Mouse (Mus musculus): ENCODE measurements around the gene Mospd1.

Mospd1 gene

GRCm38 (mm10) chrX:53370366-53370740, at the start of gene Mospd1:
TSS of gene Mospd1 (minus strand) at chrX:53370502.
- DNase-seq (ENCODE audit: low read depth) = peak; percentile 69

GRCm38 (mm10) chrX:53386362-53386761, 16.1 kb upstream of the Mospd1 start:
- DNase-seq (ENCODE audit: low read depth) = no peak

DNA sequence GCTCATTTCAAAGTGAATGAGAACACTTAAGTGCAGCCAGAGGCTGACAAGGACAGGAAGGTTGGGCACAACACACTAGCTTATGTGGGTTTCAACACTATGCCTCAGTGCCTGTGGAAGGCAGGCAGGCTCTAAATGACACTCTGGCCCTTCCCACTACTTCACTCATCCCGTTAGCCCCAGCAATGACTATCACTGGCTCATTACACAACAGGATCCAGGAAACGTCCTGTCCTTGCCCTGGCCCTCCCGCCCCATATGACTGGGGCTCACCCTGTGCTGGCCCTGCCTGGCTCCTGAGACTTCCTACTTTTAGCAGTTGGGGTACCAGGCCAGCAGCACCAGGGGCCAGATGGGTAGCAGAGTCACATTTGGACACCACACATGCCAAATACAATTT, 12.8 kb upstream of the Mospd1 start:
- no peak for DNase-seq (ENCODE audit: low read depth)

DNA sequence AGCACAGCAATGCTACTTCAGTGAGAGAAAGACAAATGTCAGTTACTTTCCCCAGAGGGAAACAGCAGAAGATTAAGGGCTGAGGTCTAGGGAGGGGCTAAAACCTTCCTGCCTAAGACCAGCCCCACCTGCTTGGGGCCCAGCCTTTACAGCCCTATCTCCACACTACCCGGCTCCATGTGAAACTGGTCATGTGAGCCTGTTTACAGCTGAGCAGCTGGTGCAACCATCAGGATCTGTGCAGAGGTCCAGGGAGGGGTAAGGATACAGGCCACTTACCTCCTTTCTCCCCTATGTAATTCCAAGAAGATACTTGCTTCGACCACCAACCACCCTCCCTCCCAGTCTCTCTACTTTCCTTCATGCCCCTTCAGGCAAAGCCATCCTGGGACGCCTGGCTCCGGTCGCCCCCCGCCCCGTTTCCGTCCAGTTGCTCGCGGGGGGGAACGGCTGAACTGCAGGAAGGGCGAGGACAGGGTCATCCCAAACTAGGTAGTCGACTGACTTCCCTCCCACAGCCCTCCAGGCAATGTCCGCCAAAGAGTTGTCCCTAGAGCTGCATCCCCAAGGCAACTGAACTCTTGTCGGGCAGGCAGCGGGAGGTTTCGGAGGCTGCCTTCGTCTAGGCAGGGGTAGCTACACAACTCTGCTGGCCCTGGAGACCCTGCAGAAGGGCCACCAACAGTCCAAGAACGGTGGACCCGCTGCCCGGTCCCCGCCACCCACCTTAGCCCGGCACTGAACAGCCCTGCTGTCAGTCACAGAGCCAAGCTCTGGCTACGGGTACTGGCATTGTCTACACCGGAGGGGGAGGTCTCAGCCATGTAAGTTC, 552 bp downstream of the Mospd1 start:
- DNase-seq (ENCODE audit: low read depth) = peak; percentile 33

GRCm38 (mm10) chrX:53364668-53365383, 5.5 kb downstream of the Mospd1 start:
- no peak for DNase-seq (ENCODE audit: low read depth)

DNA sequence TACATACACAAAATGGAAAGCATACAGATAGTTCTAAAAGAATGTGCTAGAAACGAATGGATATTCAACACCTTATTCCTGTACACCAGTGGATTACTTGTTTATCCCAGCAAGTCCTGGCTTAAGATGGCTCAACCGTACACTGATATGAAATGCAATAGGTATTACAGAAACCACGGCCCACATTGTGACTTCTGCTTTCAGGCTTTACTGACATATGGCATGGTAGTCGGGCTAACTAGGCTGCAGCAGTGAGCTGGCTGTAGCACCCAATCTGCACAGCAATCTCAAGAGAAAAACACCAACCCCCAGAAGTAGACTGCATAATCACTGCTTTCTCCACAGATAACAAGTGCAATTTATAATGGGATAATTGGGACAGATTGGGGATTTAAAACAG, 21.9 kb downstream of the Mospd1 start:
- no peak for DNase-seq (ENCODE audit: low read depth)

- peak; percentile 33 for DNase-seq (ENCODE audit: low read depth)
Measured at GRCm38 (mm10) chrX:53341531-53341930, 28.8 kb downstream of the Mospd1 start.

DNA sequence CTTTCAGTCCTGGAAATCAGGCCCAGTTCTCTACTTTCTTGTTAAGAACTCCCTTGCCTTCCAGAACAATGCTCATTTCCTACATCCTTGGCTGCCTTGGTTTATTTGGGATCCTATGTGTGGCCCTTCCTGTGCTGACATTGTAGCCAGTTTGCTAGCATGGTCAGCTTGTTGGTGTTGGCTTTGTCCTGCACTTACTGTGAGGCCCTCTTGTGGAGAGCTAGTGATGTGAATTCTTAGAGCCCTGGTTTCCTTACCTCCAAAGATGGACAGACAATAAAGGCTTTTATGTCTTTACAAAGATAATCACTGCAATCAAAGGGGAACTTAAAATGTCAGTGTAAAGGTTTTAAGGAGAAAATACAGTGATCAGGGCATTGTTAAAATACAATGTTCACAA, 32.9 kb downstream of the Mospd1 start:
- DNase-seq (ENCODE audit: low read depth) = no peak

DNA sequence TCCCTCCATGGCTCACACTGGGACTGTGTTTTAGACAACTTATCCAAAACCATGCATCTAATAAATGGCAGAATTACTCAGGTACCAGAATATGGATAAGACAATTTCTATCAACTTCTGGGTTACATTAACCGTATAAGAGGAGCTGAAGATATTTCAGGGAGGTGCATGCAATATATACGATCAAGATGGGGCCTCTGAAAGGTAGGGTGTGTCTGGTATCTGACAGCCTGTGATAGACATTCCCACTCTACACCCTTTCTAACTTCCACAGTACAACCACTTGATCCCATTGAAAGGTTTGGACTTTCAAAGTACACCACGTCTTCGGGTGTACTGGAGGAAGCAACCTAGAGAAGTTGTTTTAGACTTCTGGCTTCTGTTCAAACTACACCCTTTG, 39.9 kb downstream of the Mospd1 start:
- no peak for DNase-seq (ENCODE audit: low read depth)

GRCm38 (mm10) chrX:53321111-53321510, 49.2 kb downstream of the Mospd1 start:
- DNase-seq (ENCODE audit: low read depth) = no peak

- no peak for DNase-seq (ENCODE audit: low read depth)
Measured at GRCm38 (mm10) chrX:53320564-53320963, 49.7 kb downstream of the Mospd1 start.

All from c-Kit-positive CD71-negative TER-119-negative erythroid progenitor cells, embryonic 14.5 days (primary cell).